Mouse (Mus musculus): Measurements from ENCODE around the gene Nlgn1. TPM values are rescaled to one million over a fixed set of nuclear protein-coding genes. Genes with fewer than 3 reads are reported as not detected.

The Nlgn1 gene
- polyA plus RNA-seq, 1 experiment from 2014 or later: 5.8 TPM

- no peak overlapping the region for H3K27ac ChIP-seq (ENCODE audit: low read depth, low read length)
- no peaks in the 10 kb centered on the region for H3K27me3 ChIP-seq (ENCODE audit: control insufficient read depth, insufficient read depth, low read length)
- no peaks in the 10 kb centered on the region for H3K9me3 ChIP-seq (ENCODE audit: control insufficient read depth, low read length)
- H3K4me2 ChIP-seq (replicated peaks; ENCODE audit: low read depth, low read length): no peak overlapping the region
- 70% methylated on average over 7 of the region's 7 CpGs for WGBS
- no peak overlapping the region for H3K9ac ChIP-seq (ENCODE audit: low read depth, low read length)
- H3K36me3 ChIP-seq (ENCODE audit: control insufficient read depth, insufficient read depth, low read length): no peaks in the 10 kb centered on the region
- no peak overlapping the region for H3K4me3 ChIP-seq (ENCODE audit: low read depth, low read length)
- DNase-seq (ENCODE audit: low spot score): peak; percentile 9
- peak; percentile 77 for ATAC-seq (ENCODE audit: low FRiP score)
- H3K4me1 ChIP-seq (replicated peaks; ENCODE audit: control insufficient read depth, insufficient read depth, low read length): no peaks in the 10 kb centered on the region
Observed at GRCm38 (mm10) chr3:26002863-26003608, 329.2 kb downstream of the Nlgn1 start.

GRCm38 (mm10) chr3:26002367-26002766 is 329.9 kb downstream of the Nlgn1 start:
- peak; percentile 16 for DNase-seq (ENCODE audit: low spot score)
- no peak overlapping the region for H3K9ac ChIP-seq (ENCODE audit: low read depth, low read length)
- H3K4me2 ChIP-seq (replicated peaks; ENCODE audit: low read depth, low read length): no peak overlapping the region
- H3K4me3 ChIP-seq (ENCODE audit: low read depth, low read length): no peak overlapping the region
- H3K9me3 ChIP-seq (ENCODE audit: control insufficient read depth, low read length): no peaks in the 10 kb centered on the region
- no peaks in the 10 kb centered on the region for H3K27me3 ChIP-seq (ENCODE audit: control insufficient read depth, insufficient read depth, low read length)
- 42% methylated on average over 2 of the region's 2 CpGs for WGBS
- H3K36me3 ChIP-seq (ENCODE audit: control insufficient read depth, insufficient read depth, low read length): no peaks in the 10 kb centered on the region
- no peak for ATAC-seq (ENCODE audit: low FRiP score)
- no peaks in the 10 kb centered on the region for H3K4me1 ChIP-seq (replicated peaks; ENCODE audit: control insufficient read depth, insufficient read depth, low read length)
- H3K27ac ChIP-seq (ENCODE audit: low read depth, low read length): no peak overlapping the region

- Histone ChIP-seq H3K4me3 (ENCODE audit: low read depth, low read length) (no peak overlapping the region), H3K4me2 (replicated peaks; ENCODE audit: low read depth, low read length) (no peak overlapping the region), H3K9me3 (ENCODE audit: control insufficient read depth, low read length) (no peaks in the 10 kb centered on the region), H3K36me3 (ENCODE audit: control insufficient read depth, insufficient read depth, low read length) (no peaks in the 10 kb centered on the region), H3K27me3 (ENCODE audit: control insufficient read depth, insufficient read depth, low read length) (no peaks in the 10 kb centered on the region), H3K4me1 (replicated peaks; ENCODE audit: control insufficient read depth, insufficient read depth, low read length) (no peaks in the 10 kb centered on the region), H3K9ac (ENCODE audit: low read depth, low read length) (no peak overlapping the region), H3K27ac (ENCODE audit: low read depth, low read length) (no peak overlapping the region)
- 83% methylated on average over 2 of the region's 2 CpGs for WGBS
- no peak for ATAC-seq (ENCODE audit: low FRiP score)
- no peak for DNase-seq (ENCODE audit: low spot score)
Observed at GRCm38 (mm10) chr3:25967546-25967945, 364.7 kb downstream of the Nlgn1 start.

GRCm38 (mm10) chr3:25964237-25964636 is 368.0 kb downstream of the Nlgn1 start:
- WGBS: 85% methylated on average over 3 of the region's 3 CpGs
- H3K9ac ChIP-seq (ENCODE audit: low read depth, low read length): no peak overlapping the region

GRCm38 (mm10) chr3:25963568-25963967 is 368.7 kb downstream of the Nlgn1 start:
- Histone ChIP-seq H3K4me3 (ENCODE audit: low read depth, low read length) (no peak overlapping the region), H3K9me3 (ENCODE audit: control insufficient read depth, low read length) (no peaks in the 10 kb centered on the region), H3K4me2 (replicated peaks; ENCODE audit: low read depth, low read length) (no peak overlapping the region), H3K4me1 (replicated peaks; ENCODE audit: control insufficient read depth, insufficient read depth, low read length) (no peaks in the 10 kb centered on the region), H3K27ac (ENCODE audit: low read depth, low read length) (no peak overlapping the region), H3K9ac (ENCODE audit: low read depth, low read length) (no peak overlapping the region), H3K36me3 (ENCODE audit: control insufficient read depth, insufficient read depth, low read length) (no peaks in the 10 kb centered on the region), H3K27me3 (ENCODE audit: control insufficient read depth, insufficient read depth, low read length) (no peaks in the 10 kb centered on the region)
- WGBS: 77% methylated on average over 2 of the region's 2 CpGs
- DNase-seq (ENCODE audit: low spot score) (no peak), ATAC-seq (ENCODE audit: low FRiP score) (no peak)

More at GRCm38 (mm10) chr3:25964237-25964636, 368.0 kb downstream of the Nlgn1 start:
- H3K4me3 ChIP-seq (ENCODE audit: low read depth, low read length): no peak overlapping the region
- no peaks in the 10 kb centered on the region for H3K9me3 ChIP-seq (ENCODE audit: control insufficient read depth, low read length)
- H3K27ac ChIP-seq (ENCODE audit: low read depth, low read length): no peak overlapping the region
- ATAC-seq (ENCODE audit: low FRiP score): no peak
- no peak overlapping the region for H3K4me2 ChIP-seq (replicated peaks; ENCODE audit: low read depth, low read length)
- H3K36me3 ChIP-seq (ENCODE audit: control insufficient read depth, insufficient read depth, low read length): no peaks in the 10 kb centered on the region
- no peaks in the 10 kb centered on the region for H3K27me3 ChIP-seq (ENCODE audit: control insufficient read depth, insufficient read depth, low read length)
- no peak for DNase-seq (ENCODE audit: low spot score)
- no peaks in the 10 kb centered on the region for H3K4me1 ChIP-seq (replicated peaks; ENCODE audit: control insufficient read depth, insufficient read depth, low read length)

GRCm38 (mm10) chr3:25916535-25916934 is 415.7 kb downstream of the Nlgn1 start:
- H3K9ac ChIP-seq (ENCODE audit: low read depth, low read length): no peak overlapping the region
- H3K9me3 ChIP-seq (ENCODE audit: control insufficient read depth, low read length): no peaks in the 10 kb centered on the region
- 84% methylated on average over 5 of the region's 5 CpGs for WGBS
- no peak for DNase-seq (ENCODE audit: low spot score)
- ATAC-seq (ENCODE audit: low FRiP score): no peak
- no peaks in the 10 kb centered on the region for H3K4me1 ChIP-seq (replicated peaks; ENCODE audit: control insufficient read depth, insufficient read depth, low read length)
- H3K27me3 ChIP-seq (ENCODE audit: control insufficient read depth, insufficient read depth, low read length): no peaks in the 10 kb centered on the region
- no peak overlapping the region for H3K4me3 ChIP-seq (ENCODE audit: low read depth, low read length)
- H3K4me2 ChIP-seq (replicated peaks; ENCODE audit: low read depth, low read length): no peak overlapping the region
- H3K27ac ChIP-seq (ENCODE audit: low read depth, low read length): no peak overlapping the region
- H3K36me3 ChIP-seq (ENCODE audit: control insufficient read depth, insufficient read depth, low read length): no peaks in the 10 kb centered on the region

GRCm38 (mm10) chr3:25914365-25915065 is 417.7 kb downstream of the Nlgn1 start:
- Histone ChIP-seq H3K9me3 (ENCODE audit: control insufficient read depth, low read length) (no peaks in the 10 kb centered on the region), H3K27ac (ENCODE audit: low read depth, low read length) (no peak overlapping the region), H3K4me2 (replicated peaks; ENCODE audit: low read depth, low read length) (no peak overlapping the region), H3K4me1 (replicated peaks; ENCODE audit: control insufficient read depth, insufficient read depth, low read length) (no peaks in the 10 kb centered on the region), H3K9ac (ENCODE audit: low read depth, low read length) (no peak overlapping the region), H3K27me3 (ENCODE audit: control insufficient read depth, insufficient read depth, low read length) (no peaks in the 10 kb centered on the region), H3K36me3 (ENCODE audit: control insufficient read depth, insufficient read depth, low read length) (no peaks in the 10 kb centered on the region), H3K4me3 (ENCODE audit: low read depth, low read length) (no peak overlapping the region)
- WGBS: 84% methylated on average over 2 of the region's 2 CpGs
- no peak for DNase-seq (ENCODE audit: low spot score)
- ATAC-seq (ENCODE audit: low FRiP score): no peak

GRCm38 (mm10) chr3:25903140-25903809 is 429.0 kb downstream of the Nlgn1 start:
- ATAC-seq (ENCODE audit: low FRiP score): no peak

More at GRCm38 (mm10) chr3:25903140-25903809, 429.0 kb downstream of the Nlgn1 start:
- H3K36me3 ChIP-seq (ENCODE audit: control insufficient read depth, insufficient read depth, low read length): no peaks in the 10 kb centered on the region
- no peaks in the 10 kb centered on the region for H3K4me1 ChIP-seq (replicated peaks; ENCODE audit: control insufficient read depth, insufficient read depth, low read length)
- H3K27me3 ChIP-seq (ENCODE audit: control insufficient read depth, insufficient read depth, low read length): no peaks in the 10 kb centered on the region
- H3K9me3 ChIP-seq (ENCODE audit: control insufficient read depth, low read length): no peaks in the 10 kb centered on the region
- no peak overlapping the region for H3K9ac ChIP-seq (ENCODE audit: low read depth, low read length)
- H3K27ac ChIP-seq (ENCODE audit: low read depth, low read length): no peak overlapping the region
- H3K4me3 ChIP-seq (ENCODE audit: low read depth, low read length): no peak overlapping the region
- DNase-seq (ENCODE audit: low spot score): no peak
- no peak overlapping the region for H3K4me2 ChIP-seq (replicated peaks; ENCODE audit: low read depth, low read length)
- 86% methylated on average over 11 of the region's 11 CpGs for WGBS

Data from hindbrain, embryonic 11.5 days (tissue).